Mouse (Mus musculus) MEL (cell line): ENCODE data around the gene Wdfy3.

Source experiments
- CHD2 ChIP-seq: IDR thresholded peaks from 2 replicates; pipeline ENCODE4 v1.6.1; 2011; ENCODE audit warnings: low read length, improper control_type of control experiment
- CTCF ChIP-seq, 3 experiments: IDR thresholded peaks in 2 of 3; conservative IDR thresholded peaks in 1 of 3; 2 replicates each; pipeline ENCODE4 v1.5.1; 2011 to 2012; ENCODE audit warnings: low read length in 3 of 3, low read depth in 2 of 3, mild to moderate bottlenecking in 2 of 3, improper control_type of control experiment in 1 of 3, inconsistent platforms in 1 of 3, mixed read lengths in 1 of 3, moderate library complexity in 1 of 3; ENCODE audit not compliant: control insufficient read depth in 1 of 3, insufficient read depth in 1 of 3, poor library complexity in 1 of 3, severe bottlenecking in 1 of 3
- E2F4 ChIP-seq: IDR thresholded peaks from 2 replicates; pipeline ENCODE4 v1.6.1; 2011; ENCODE audit warnings: low read depth, low read length, improper control_type of control experiment, borderline replicate concordance
- ELF1 ChIP-seq: IDR thresholded peaks from 2 replicates; pipeline ENCODE4 v1.6.1; 2014; ENCODE audit warnings: low read depth, mild to moderate bottlenecking, inconsistent platforms, low read length, improper control_type of control experiment, moderate library complexity
- GATA1 ChIP-seq: IDR thresholded peaks from 2 replicates; pipeline ENCODE4 v1.6.1; 2011; ENCODE audit warnings: low read depth, low read length, improper control_type of control experiment
- MAX ChIP-seq: IDR thresholded peaks from 2 replicates; pipeline ENCODE4 v1.6.1; 2011; ENCODE audit warnings: low read length, improper control_type of control experiment
- POLR2A ChIP-seq, 2 experiments: IDR thresholded peaks; 2 replicates each; pipeline ENCODE4 v1.6.1; 2011 to 2012; ENCODE audit warnings: low read length in 2 of 2, mild to moderate bottlenecking in 2 of 2, control low read depth in 1 of 2, improper control_type of control experiment in 1 of 2, low read depth in 1 of 2, moderate library complexity in 1 of 2; ENCODE audit not compliant: control insufficient read depth in 1 of 2, insufficient read depth in 1 of 2, poor library complexity in 1 of 2
- POLR2AphosphoS2 ChIP-seq: IDR thresholded peaks from 2 replicates; pipeline ENCODE4 v1.6.1; 2011; ENCODE audit warnings: low read length, improper control_type of control experiment
- POLR2AphosphoS5 ChIP-seq: IDR thresholded peaks from 2 replicates; pipeline ENCODE4 v1.6.1; 2012; ENCODE audit warnings: low read depth, borderline replicate concordance, mild to moderate bottlenecking, inconsistent platforms, low read length, moderate library complexity, mixed read lengths
- RCOR1 ChIP-seq: IDR thresholded peaks from 2 replicates; pipeline ENCODE4 v1.6.1; 2012; ENCODE audit warnings: low read depth, mild to moderate bottlenecking, inconsistent platforms, low read length, improper control_type of control experiment
- SMC3 ChIP-seq: IDR thresholded peaks from 2 replicates; pipeline ENCODE4 v1.6.1; 2011; ENCODE audit warnings: low read depth, low read length, improper control_type of control experiment
- TAL1 ChIP-seq: IDR thresholded peaks from 2 replicates; pipeline ENCODE4 v1.6.1; 2012; ENCODE audit warnings: mild to moderate bottlenecking, inconsistent platforms, low read length, moderate library complexity, mixed read lengths
- ZMIZ1 ChIP-seq: IDR thresholded peaks from 2 replicates; pipeline ENCODE4 v1.6.1; 2012; ENCODE audit warnings: low read depth, mild to moderate bottlenecking, inconsistent platforms, low read length, improper control_type of control experiment, moderate library complexity

- no peak for TF ChIP-seq POLR2A (IDR thresholded peaks at IDR 0.05; ENCODE audit: control insufficient read depth in 1 of 2, insufficient read depth in 1 of 2, low read depth in 1 of 2, low read length in 2 of 2, poor library complexity in 1 of 2)
- no peak for TF ChIP-seq POLR2AphosphoS5
- no peak for TF ChIP-seq ZMIZ1
- TF ChIP-seq ELF1 = no peak
- TF ChIP-seq TAL1 = no peak
- TF ChIP-seq SMC3 = no peak
- TF ChIP-seq CTCF (IDR thresholded peaks at IDR 0.05 in 2 of 3, conservative IDR thresholded peaks at IDR 0.05 in 1 of 3; ENCODE audit: control insufficient read depth in 1 of 3, insufficient read depth in 1 of 3, low read depth in 2 of 3, low read length in 3 of 3, poor library complexity in 1 of 3, severe bottlenecking in 1 of 3) = no peak
- no peak for TF ChIP-seq POLR2AphosphoS2
- no peak for TF ChIP-seq MAX
- TF ChIP-seq CHD2 = no peak
- TF ChIP-seq RCOR1 = no peak
- TF ChIP-seq GATA1 = no peak
- no peak for TF ChIP-seq E2F4
Measured at GRCm38 (mm10) chr5:101934629-101935028, 135.1 kb downstream of the Wdfy3 start.
